Mouse (Mus musculus) stomach, adult 2 months (tissue): Measurements from ENCODE around the gene Sowahb. TPM values are rescaled to one million over a fixed set of nuclear protein-coding genes. Genes with fewer than 3 reads are reported as not detected.

Experiments used
- polyA plus RNA-seq: library from polyadenylated mRNA; depleted of rRNA; stranded (reverse); fragments of >200 nt; gene quantifications from 2 replicates; pipeline ENCODE4 v1.2.3, GENCODE M21; 2012; rRNA removed

The Sowahb gene
- polyA plus RNA-seq = 2.3 and 2.6 TPM in 2 replicates

GRCm38 (mm10) chr5:93044584-93045370, at the start of gene Sowahb:
TSS of gene Sowahb (minus strand) at chr5:93045022.

GRCm38 (mm10) chr5:93092857-93093622, 48.2 kb upstream of the Sowahb start, which contains the start of gene Sept11:
TSS of gene Sept11 (plus strand) at chr5:93093437.

Other genes starting within 250 kb of the Sowahb start
- 4.7 and 5.2 TPM in 2 replicates for gene Sept11, start 48.4 kb upstream of the Sowahb start, polyA plus RNA-seq
- 31.3 and 73.1 TPM in 2 replicates for gene Ccni, start 161.5 kb upstream of the Sowahb start, polyA plus RNA-seq
- not detected in 2 replicates for gene 2010109A12Rik, start 161.5 kb upstream of the Sowahb start, polyA plus RNA-seq
- 13.5 and 27.1 TPM in 2 replicates for gene Ccng2, start 222.2 kb upstream of the Sowahb start, polyA plus RNA-seq